Mouse (Mus musculus): ENCODE results near the gene Tmed10.

The Tmed10 gene

DNA sequence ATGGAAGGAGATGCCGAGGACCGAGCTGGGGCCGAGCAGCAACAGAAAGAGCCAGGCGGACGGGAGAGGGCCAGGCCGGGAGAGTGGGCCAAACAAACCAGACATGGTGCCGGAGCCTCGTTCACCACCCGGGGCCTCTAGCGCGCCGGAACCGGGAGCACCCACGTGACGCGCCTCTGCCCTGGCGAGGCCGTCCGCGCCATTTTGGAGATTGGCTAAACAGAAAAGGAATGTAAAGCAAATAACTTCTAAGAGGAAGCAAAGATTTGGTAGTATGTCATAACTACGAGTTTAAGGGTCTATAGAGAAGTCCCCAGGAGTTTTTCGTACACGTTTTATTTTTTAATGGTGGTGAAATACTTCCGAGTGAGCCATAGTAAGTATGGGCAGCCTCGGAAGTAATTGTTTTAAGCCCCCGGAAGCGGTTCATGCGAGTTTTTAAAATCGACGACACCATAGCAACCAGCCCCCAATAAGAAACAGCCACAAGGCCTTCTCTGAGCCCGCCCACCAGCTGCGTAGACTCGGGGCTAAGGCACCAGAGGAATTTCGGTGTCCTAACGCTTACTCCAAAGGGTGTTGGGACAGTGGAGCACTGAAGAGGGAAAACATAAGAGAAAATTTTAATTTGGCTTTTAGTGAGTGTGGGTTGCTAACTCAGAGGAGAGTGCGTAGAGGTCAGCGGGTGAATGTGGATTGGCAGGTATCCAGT lies at the start of gene Tmed10:
Gene Tmed10 (minus strand): TSS at position 287 of the 712 bp plus-strand sequence.
- peak; percentile 93 for DNase-seq (ENCODE audit: low read depth, low spot score)
- Histone ChIP-seq H3K27me3 (ENCODE audit: control insufficient read depth, insufficient read depth, low read length, poor library complexity, severe bottlenecking) (no peaks in the 10 kb centered on the region), H3K36me3 (ENCODE audit: control insufficient read depth, insufficient read depth, low read length, poor library complexity, severe bottlenecking) (no peaks in the 10 kb centered on the region)

DNA sequence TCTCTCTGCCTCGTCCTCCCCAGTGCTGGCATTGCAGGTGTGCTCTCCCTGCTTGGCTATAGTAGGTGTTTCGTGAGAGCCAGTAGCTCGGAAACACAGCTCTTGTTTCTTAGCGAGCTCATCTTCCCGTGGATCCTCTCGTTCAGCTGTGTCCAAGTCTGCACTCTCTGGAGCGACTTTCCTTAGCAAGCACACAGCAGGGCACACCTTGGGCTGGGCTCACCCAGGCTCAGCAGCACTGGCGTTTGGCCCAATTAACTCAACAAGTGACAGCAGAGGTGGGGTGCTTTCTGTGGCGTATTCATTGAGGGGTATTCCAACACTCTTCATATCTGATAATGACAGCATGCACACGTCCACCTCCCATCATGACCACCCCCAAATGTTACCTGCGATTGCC lies 48.6 kb upstream of the Tmed10 start:
- Histone ChIP-seq H3K36me3 (ENCODE audit: control insufficient read depth, insufficient read depth, low read length, poor library complexity, severe bottlenecking) (no peaks in the 10 kb centered on the region), H3K27me3 (ENCODE audit: control insufficient read depth, insufficient read depth, low read length, poor library complexity, severe bottlenecking) (no peaks in the 10 kb centered on the region)
- no peak for DNase-seq (ENCODE audit: low read depth, low spot score)

DNA sequence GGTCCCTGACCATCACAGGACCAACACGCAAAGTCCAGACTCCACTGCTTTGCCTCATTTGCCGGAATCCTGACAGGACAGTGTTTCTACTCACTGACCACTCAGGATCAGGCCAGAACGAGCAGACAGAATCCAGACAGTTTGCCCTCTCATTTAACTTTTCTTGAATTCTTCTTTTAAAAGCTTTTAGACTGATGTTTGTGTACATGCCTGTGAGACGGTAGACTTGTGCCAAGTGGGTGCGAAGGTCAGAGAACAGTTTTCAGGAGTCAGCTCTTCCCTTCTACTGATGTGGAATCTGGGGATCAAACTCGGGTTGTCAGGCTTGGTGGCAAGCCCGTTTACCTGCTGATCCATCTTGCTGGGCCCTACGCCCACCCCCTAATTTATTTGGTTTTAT lies 47.9 kb upstream of the Tmed10 start:
- no peaks in the 10 kb centered on the region for H3K36me3 ChIP-seq (ENCODE audit: control insufficient read depth, insufficient read depth, low read length, poor library complexity, severe bottlenecking)
- no peak for DNase-seq (ENCODE audit: low read depth, low spot score)
- no peaks in the 10 kb centered on the region for H3K27me3 ChIP-seq (ENCODE audit: control insufficient read depth, insufficient read depth, low read length, poor library complexity, severe bottlenecking)

DNA sequence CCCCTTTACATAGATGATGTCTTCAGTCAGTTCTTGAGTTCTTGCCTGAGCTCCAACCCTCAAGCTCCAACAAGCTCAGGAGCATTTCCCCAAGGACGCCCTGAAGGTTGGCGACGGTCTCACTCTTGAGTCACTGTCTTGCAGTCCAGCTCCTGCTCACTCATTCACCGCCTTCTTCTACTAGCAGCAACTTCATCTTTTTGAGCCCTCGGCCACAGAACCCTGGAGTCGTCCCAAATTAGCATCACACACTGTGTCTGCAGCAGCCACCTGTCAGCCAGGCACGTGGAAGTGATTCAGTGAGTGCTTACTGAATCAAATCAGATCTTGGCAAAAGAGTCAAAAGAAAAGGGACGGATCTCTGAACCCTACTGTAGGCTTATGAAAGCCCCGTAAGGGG lies 46.3 kb upstream of the Tmed10 start:
- Histone ChIP-seq H3K36me3 (ENCODE audit: control insufficient read depth, insufficient read depth, low read length, poor library complexity, severe bottlenecking) (no peaks in the 10 kb centered on the region), H3K27me3 (ENCODE audit: control insufficient read depth, insufficient read depth, low read length, poor library complexity, severe bottlenecking) (no peaks in the 10 kb centered on the region)
- DNase-seq (ENCODE audit: low read depth, low spot score), result peak; percentile 28

DNA sequence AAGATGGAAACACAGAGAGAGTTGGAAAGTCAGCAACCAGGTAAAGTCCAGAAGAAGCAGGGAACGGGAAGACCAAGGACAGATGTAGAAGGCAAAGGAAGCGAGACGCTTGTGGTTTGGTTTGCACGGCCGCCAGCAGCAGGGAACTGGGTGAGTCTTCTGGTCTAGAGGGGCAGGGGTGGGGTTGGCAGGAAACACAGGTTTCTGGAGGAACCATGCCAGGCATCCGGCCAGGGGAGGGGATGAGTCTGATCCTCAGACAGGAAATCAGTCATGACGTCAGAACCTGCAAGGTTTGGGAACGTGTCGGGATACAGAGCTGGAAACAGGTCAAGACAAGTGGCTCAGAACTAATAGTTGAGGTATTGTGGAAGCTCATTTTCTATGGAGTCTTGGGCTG lies 43.2 kb upstream of the Tmed10 start:
- H3K36me3 ChIP-seq (ENCODE audit: control insufficient read depth, insufficient read depth, low read length, poor library complexity, severe bottlenecking), result no peaks in the 10 kb centered on the region

DNA sequence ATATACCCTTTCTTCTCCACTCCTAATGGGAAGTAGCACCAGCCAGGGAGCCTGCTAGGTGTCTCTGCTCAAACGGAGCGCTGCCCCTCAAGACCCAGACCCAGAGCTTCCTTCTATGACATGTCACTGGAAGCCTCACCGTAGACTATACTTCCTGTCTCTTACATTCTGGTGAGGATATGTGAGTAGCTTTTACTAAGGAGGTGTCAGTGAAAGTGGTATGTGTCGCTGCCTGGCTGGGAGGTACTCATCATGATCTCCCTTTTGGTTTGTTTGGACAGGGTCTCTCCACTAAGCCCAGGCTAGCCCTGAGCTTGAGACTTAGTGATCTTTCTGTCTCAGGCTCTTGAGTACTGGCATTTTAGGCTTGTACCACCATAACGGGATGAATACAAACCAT lies 41.7 kb upstream of the Tmed10 start:
- DNase-seq (ENCODE audit: low read depth, low spot score), result no peak
- H3K36me3 ChIP-seq (ENCODE audit: control insufficient read depth, insufficient read depth, low read length, poor library complexity, severe bottlenecking), result no peaks in the 10 kb centered on the region
- H3K27me3 ChIP-seq (ENCODE audit: control insufficient read depth, insufficient read depth, low read length, poor library complexity, severe bottlenecking), result no peaks in the 10 kb centered on the region; the same call in 1 of the 2 replicates

More for the DNA sequence above, 43.2 kb upstream of the Tmed10 start:
- peak; percentile 20 for DNase-seq (ENCODE audit: low read depth, low spot score)
- H3K27me3 ChIP-seq (ENCODE audit: control insufficient read depth, insufficient read depth, low read length, poor library complexity, severe bottlenecking), result no peaks in the 10 kb centered on the region

DNA sequence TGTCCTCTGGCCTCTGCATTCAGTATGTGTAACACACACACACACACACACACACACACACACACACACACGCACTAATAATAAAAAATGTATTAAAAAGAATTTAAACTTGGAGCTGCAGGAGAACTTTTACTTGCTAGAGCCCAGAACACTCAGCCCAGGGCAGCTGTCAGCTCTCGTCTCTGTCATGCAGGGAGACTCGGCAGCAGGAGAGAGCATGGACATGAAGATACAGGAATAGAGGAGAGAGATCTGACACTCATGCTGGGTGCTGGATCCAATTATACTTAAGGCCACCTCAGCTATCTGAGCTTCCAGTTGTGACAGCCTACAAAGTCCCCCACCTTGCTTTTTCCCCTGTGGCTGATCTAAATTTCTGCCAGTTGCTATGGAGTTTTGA lies 41.2 kb upstream of the Tmed10 start:
- Histone ChIP-seq H3K36me3 (ENCODE audit: control insufficient read depth, insufficient read depth, low read length, poor library complexity, severe bottlenecking) (no peaks in the 10 kb centered on the region), H3K27me3 (ENCODE audit: control insufficient read depth, insufficient read depth, low read length, poor library complexity, severe bottlenecking) (no peaks in the 10 kb centered on the region; the same call in 1 of the 2 replicates)
- DNase-seq (ENCODE audit: low read depth, low spot score), result no peak

DNA sequence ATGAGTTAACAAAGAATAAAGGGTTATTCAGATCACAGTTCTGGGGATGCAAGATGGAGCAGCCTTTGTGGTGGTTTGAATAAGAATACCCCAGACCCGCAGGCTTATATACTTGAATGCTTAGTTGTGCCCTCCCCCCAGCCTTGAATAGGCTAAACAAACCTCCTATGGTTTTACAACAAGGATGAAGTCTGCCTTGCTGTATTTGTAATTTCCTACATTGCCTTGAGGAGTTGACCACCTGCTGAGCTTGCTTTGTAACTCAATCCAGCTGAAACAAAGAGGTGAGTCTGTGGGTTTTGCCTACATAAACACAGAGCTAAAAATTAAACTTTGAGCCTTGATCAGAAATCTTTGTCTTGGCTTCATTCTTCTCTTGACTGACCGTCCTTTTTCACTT lies 36.5 kb upstream of the Tmed10 start:
- Histone ChIP-seq H3K27me3 (ENCODE audit: control insufficient read depth, insufficient read depth, low read length, poor library complexity, severe bottlenecking) (no peaks in the 10 kb centered on the region; the same call in 1 of the 2 replicates), H3K36me3 (ENCODE audit: control insufficient read depth, insufficient read depth, low read length, poor library complexity, severe bottlenecking) (no peaks in the 10 kb centered on the region)
- DNase-seq (ENCODE audit: low read depth, low spot score), result no peak

DNA sequence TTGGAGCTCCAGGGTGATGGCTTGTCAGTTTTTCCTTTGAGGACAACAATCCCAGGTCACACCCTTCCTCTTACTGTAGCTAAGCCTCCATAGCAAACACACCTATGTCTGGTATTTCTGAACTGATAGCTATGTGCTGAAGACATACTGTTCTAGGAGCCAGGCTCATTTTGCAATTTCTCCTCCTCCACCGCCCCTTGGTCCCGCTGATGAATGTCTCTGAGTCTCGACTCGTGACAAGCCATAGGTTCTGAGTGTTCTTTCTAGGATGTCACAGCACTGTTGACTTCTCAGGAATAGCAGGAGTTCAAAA lies 23.3 kb upstream of the Tmed10 start:
- no peaks in the 10 kb centered on the region for H3K36me3 ChIP-seq (ENCODE audit: control insufficient read depth, insufficient read depth, low read length, poor library complexity, severe bottlenecking)
- no peak for DNase-seq (ENCODE audit: low read depth, low spot score)
- H3K27me3 ChIP-seq (ENCODE audit: control insufficient read depth, insufficient read depth, low read length, poor library complexity, severe bottlenecking), result no peaks in the 10 kb centered on the region

DNA sequence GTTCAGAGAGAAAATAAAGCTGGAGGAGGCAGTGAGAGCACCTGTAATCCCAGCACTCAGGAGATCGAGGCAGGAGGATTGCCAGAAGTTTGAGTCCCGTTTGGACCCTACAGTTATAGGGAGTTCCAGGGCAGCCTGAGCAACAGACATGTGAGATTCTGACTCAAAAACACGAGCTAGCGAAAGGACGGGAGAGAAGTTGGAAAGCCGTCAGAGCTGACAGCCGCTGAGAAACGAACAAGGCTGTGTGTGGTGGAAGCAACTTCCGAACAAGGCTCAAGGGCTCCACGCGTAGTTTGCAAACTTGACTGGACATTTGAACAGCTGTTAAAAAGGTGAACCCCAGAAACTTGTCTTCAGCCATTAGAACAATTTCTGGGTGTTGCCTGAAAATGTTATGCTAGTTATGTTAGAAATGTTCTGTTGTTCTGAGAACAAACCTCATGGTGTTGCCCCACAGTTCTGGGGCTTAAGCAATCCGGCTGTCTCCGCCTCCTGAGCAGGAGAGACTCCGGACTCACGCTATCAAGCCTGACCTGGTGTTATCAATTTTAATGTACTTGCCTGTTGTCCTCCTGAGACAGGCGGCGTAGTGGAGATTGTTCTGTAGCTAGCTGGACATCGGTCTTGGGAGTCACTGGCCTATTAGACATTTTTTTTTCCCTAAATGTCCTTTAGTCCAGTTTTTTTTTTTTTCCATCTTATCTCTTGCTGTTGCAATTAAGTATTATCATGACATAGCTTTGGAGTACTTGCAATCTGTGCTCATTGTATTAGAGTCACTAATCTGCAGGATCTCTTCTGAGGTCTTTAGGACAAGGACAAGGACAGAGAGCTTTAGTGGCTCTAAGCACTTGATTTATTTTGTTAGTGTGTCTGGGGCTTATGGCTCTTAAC lies 22.7 kb upstream of the Tmed10 start:
- H3K27me3 ChIP-seq (ENCODE audit: control insufficient read depth, insufficient read depth, low read length, poor library complexity, severe bottlenecking), result no peaks in the 10 kb centered on the region
- H3K36me3 ChIP-seq (ENCODE audit: control insufficient read depth, insufficient read depth, low read length, poor library complexity, severe bottlenecking), result no peaks in the 10 kb centered on the region
- no peak for DNase-seq (ENCODE audit: low read depth, low spot score)

DNA sequence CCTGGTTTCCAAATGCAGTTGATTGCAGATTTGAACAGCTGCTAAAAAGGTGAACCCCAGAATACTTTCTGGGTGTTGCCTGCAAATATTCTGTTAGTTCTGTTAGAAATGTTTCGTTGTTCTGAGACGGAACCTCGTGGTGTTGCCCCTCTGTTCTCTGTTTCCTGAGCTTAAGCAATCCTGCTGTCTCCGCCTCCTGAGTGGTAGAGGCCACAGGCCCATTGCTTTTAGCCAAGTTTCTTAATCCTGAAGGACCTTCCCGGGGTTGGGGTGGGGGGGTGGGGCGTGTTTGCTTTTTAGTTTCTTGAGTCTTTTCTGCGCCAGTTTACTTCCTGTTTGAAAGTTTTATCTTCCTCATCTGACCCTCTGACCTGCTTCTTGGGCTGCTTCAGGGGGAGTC lies 19.3 kb upstream of the Tmed10 start:
- DNase-seq (ENCODE audit: low read depth, low spot score), result no peak
- Histone ChIP-seq H3K36me3 (ENCODE audit: control insufficient read depth, insufficient read depth, low read length, poor library complexity, severe bottlenecking) (no peaks in the 10 kb centered on the region), H3K27me3 (ENCODE audit: control insufficient read depth, insufficient read depth, low read length, poor library complexity, severe bottlenecking) (no peaks in the 10 kb centered on the region)

DNA sequence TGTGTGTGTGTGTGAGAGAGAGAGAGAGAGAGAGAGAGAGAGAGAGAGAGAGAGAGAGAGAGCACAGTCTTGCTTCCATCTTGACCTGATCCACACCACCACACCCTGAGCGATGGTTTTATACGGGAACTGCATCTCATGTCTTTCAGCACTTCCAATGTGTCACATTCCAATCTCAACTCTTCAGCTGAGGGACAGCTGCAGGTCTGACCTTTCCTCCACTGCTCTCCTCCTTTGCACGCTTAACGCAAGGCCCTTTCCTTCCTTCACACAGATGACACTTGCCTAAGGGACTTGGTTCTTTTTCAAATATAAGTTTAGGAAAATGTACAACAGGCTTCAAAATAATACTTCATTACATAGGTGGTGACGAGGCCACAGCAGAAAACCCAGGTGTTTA lies 18.9 kb upstream of the Tmed10 start:
- Histone ChIP-seq H3K36me3 (ENCODE audit: control insufficient read depth, insufficient read depth, low read length, poor library complexity, severe bottlenecking) (no peaks in the 10 kb centered on the region), H3K27me3 (ENCODE audit: control insufficient read depth, insufficient read depth, low read length, poor library complexity, severe bottlenecking) (no peaks in the 10 kb centered on the region)
- no peak for DNase-seq (ENCODE audit: low read depth, low spot score)

DNA sequence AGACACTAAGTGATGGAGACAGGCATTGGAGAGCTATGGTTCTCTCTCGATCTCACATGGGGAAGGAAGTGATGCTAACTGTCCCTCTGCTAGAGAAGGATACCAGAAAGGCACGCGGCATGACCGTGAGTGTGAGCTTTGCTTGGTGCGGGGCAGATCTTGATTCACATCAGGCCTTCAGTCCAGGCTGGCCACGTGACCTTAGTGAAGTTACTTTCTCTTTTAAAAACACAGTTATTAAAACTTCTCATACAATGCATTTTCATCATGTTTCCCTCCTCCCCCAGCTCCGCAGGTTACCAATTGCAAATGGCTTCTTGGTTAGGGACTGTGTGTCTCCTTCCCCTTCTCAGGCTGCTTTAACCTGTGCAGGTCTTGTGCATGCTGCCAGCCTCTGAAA lies 16.5 kb upstream of the Tmed10 start:
- no peaks in the 10 kb centered on the region for H3K27me3 ChIP-seq (ENCODE audit: control insufficient read depth, insufficient read depth, low read length, poor library complexity, severe bottlenecking)
- no peak for DNase-seq (ENCODE audit: low read depth, low spot score)
- no peaks in the 10 kb centered on the region for H3K36me3 ChIP-seq (ENCODE audit: control insufficient read depth, insufficient read depth, low read length, poor library complexity, severe bottlenecking)

DNA sequence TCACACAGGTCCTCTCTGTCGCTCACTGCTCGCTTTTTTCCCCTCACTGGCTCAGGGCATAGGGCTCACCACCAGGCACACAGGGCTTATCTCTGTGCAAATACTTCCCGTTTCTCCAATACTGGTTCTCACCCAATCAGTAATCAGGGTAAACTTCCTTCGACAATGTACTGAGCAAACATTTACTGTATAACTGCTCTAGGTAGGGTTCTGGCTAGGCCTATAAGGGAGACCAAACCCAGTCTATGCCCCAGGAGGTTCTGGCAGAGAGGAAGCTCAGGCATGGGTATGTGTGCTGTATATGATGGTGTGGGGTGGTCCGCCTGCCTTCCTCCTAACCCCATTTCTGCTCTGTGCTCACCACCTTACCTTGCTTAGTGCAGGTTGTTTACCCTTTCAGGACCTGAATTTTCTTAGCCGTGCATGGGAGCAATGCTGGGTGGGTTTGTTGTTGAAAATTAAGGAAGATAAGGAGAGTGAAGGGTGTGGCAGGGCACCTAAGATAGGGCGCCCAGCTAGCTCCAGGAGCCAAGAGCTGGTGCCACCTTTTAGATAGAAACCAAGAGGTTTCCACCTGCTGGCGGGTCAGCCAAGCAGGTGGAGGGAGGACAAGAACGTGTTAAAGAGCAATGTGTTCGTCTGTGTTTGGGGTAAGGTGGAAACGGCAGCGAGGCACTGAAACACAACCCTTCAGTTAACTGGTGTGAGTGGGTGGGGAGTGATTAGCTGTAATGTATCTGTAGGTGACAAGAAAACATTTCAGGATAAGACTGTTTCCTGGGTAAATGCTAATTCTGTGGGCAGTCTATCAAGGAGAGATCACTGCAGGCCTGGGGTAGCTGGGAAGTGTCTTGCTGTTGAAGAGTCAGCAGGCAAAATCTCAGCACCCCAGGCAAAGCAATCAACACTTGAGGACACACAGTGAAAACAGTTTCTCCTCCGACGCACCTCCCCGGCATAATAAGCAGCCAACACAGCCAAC lies 14.8 kb upstream of the Tmed10 start:
- no peaks in the 10 kb centered on the region for H3K36me3 ChIP-seq (ENCODE audit: control insufficient read depth, insufficient read depth, low read length, poor library complexity, severe bottlenecking)
- H3K27me3 ChIP-seq (ENCODE audit: control insufficient read depth, insufficient read depth, low read length, poor library complexity, severe bottlenecking), result no peaks in the 10 kb centered on the region
- no peak for DNase-seq (ENCODE audit: low read depth, low spot score)
